Mouse (Mus musculus): ENCODE measurements around the gene Tmem82.

DNA sequence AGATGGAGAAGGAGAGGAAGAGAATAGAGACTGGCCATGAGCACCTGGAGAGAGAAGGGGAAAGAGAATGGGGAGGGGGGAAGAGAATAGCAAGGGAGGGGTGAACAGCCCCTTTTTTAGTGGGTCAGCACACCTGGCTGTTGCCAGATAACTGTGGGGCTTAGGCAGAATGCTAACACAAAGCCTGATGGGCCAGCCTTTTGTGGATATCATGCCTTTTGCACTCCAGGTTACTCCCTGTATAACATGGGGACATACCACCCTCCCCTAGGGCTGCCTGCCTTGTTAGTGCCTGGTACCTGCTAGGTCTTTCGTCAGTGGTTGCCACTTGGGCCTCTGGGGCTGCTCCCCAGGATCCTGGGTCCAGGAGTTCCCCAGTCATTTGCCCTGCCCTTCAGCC lies 47.6 kb downstream of the Tmem82 start:
- TF ChIP-seq POLR2A (IDR thresholded peaks at IDR 0.05; ENCODE audit: borderline replicate concordance, low read depth, low read length) (no peak), CTCF (IDR thresholded peaks at IDR 0.05; ENCODE audit: low read depth, low read length) (no peak)

Measured in bone marrow macrophage, adult 2 months (primary cell).